Mouse (Mus musculus) ovary, postnatal 14 days (tissue): ENCODE data around the gene Gm21748.
"Not testable (repeated sequence)": the region's sequence is repeated elsewhere in the genome, so short reads cannot be mapped to it uniquely, and the experiment has no call there.

Source experiments
- DNase-seq: peaks from one replicate; pipeline ENCODE4 v3.0.0; 2022; ENCODE audit warnings: low spot score

Gene Gm21748

GRCm38 (mm10) chrY:90839077-90839476 lies at the start of gene Gm21748:
TSS of gene Gm21748 (minus strand) at chrY:90839177.
- DNase-seq: not testable (repeated sequence)
